24 mouse cellular contexts compared by ENCODE assay signal in genomic region chr1:86194044-86194443, GRCm38 (mm10).
"Had no signal": no experiment of that assay in that cellular context is flagged by ENCODE, and none has a peak within 500 bp of the region (broad histone marks: within the 10 kb centered on the region; RNA-seq: fewer than 3 reads in every experiment).

No protein-coding gene starts in this region.

- H3K27ac ChIP-seq: kidney, embryonic 15.5 days; limb, embryonic 12.5 days; limb, embryonic 15.5 days; liver, embryonic 14.5 days; macrophage; neural tube, embryonic 12.5 days; neural tube, embryonic 15.5 days; stomach, postnatal 0 days had no signal

- ATAC-seq: intestine, postnatal 0 days; liver, postnatal 0 days; lung, postnatal 0 days had no signal

- H3K4me3 ChIP-seq: kidney, embryonic 15.5 days; limb, embryonic 12.5 days; limb, embryonic 15.5 days; neural tube, embryonic 12.5 days; neural tube, embryonic 15.5 days had no signal

- H3K4me2 ChIP-seq: kidney, embryonic 15.5 days; limb, embryonic 12.5 days; limb, embryonic 15.5 days; liver, embryonic 11.5 days; lung, embryonic 14.5 days; neural tube, embryonic 12.5 days; neural tube, embryonic 15.5 days had no signal

- H3K9me3 ChIP-seq: kidney, embryonic 15.5 days; limb, embryonic 12.5 days; limb, embryonic 15.5 days; neural tube, embryonic 12.5 days; neural tube, embryonic 15.5 days had no signal

- DNase-seq: kidney, adult 8-10 months; kidney, postnatal 10 days; kidney, postnatal 4 days; left cerebral cortex, postnatal 4 days; liver, postnatal 0 days; lung, embryonic 14.5 days; midbrain, embryonic 14.5 days; right cerebral cortex, adult 18-20 months; right cerebral cortex, postnatal 14 days; right cerebral cortex, postnatal 4 days; thymus, adult 2 months; thymus, postnatal 14 days; thymus, postnatal 4 days had no signal

- H3K9ac ChIP-seq: kidney, embryonic 15.5 days; limb, embryonic 12.5 days; limb, embryonic 15.5 days; liver, embryonic 14.5 days; liver, postnatal 0 days; lung, embryonic 14.5 days; neural tube, embryonic 12.5 days; neural tube, embryonic 15.5 days had no signal

- H3K27me3 ChIP-seq: kidney, embryonic 15.5 days; limb, embryonic 12.5 days; limb, embryonic 15.5 days; neural tube, embryonic 12.5 days; neural tube, embryonic 15.5 days had no signal

- H3K4me1 ChIP-seq: limb, embryonic 12.5 days; limb, embryonic 15.5 days; neural tube, embryonic 15.5 days had no signal
